Mouse (Mus musculus) spleen, postnatal 10 days (tissue): Measurements from ENCODE around the gene Erich6.

ENCODE experiments used
- DNase-seq, 2 experiments: peaks; one replicate each; pipeline ENCODE4 v3.0.0; 2021 to 2022; ENCODE audit warnings: low spot score in 2 of 2

Erich6 gene

DNA sequence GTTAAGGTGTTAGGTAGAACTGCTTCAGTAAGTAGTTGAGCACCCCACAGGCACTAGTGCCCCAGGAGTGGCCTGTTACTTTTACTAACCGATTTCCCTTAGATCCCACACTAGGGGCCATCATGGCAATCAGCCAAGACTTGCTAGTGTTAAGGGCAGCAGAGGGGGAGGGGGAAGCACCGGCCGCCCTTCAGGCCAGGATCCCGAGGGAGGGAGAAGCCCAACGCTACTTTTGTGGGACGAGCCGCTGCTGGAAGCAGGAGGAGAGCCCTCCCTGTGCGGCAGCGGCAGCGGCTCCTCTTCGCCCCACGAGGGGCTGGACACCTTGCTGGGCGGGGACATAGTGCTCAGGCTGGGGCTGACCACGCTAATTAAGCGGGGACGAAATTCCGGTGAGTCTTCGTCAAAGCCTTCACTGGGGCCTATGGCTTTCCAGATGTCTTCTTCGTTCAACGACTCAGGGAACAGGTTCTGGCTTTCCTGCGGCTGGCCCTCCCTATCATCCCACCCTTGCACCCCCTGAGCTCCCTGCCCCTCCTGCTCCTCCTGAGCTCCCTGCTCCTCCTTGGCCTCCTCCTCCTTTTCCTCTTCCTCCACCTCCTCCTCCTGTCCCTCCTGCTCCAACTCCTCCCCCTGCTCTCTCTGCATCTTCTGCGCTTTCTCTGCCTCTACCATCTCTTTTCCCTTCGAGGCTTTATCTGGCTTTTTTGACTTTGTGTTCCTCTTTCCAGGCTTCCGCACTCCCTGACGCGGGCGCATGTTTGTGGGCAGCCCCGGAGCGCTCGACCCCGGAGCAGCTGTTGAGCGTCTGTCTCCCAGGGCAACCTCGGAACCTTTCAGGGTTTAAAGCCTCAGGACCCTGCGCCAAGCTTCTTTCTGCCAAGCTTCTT is at the start of gene Erich6:
Erich6 (minus strand) TSS at position 802 of the 890 bp plus-strand sequence.
- peak; percentile 4 to 15 for DNase-seq

DNA sequence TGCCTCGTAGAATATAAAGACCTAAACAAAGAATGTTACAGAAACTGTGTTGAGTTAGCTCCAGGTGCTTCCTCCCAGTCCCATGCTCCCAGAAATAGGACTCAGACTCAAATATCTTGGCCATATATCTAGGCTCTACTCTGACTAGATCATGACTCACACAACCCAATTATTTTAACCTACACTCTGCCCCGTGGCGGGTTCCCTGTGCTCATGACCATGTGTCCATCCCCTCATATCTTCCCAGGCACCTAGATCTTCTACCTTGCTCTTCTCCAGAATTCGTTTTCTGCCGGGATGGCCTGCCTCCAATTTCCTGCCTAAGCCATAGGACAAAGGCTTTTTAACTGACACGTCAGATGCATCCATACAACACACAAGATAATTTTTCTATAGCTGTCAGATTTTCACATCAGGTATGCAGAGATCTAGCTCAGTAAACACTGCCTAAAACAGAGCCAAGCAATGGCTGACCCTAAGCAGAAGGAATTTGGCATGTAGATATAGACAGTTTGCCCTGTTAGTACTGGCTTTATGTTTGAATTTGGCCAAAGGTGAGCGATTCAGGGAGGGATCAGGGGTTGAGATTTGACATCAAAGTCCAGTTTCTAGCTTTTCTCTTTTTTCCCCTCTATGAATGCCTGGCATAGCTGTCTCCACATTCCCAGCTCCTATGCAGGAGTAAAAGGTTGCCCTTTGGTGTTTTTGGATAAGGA is 49.4 kb upstream of the Erich6 start:
- DNase-seq = no peak

- DNase-seq = no peak
Measured at GRCm38 (mm10) chr3:58685396-58685795, 48.4 kb upstream of the Erich6 start.

DNA sequence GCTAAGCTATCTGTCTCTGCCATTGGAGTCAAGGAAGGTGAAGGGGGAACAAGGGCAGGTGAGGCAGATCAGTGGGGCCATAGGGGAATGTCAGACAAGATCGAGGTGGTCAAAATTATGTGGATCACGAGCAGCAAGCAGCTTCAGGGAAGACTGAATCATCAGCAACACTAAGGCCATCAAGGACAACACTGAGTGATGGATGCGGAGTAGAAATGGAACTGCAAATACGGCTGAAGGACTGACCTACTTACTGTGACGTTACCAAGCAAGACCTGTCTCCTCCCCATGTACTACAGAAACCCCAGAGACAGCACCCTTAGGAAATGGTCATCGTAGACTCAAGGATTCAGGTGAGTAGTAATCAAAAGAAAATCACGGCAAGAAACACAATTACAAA is 46.3 kb upstream of the Erich6 start:
- no peak for DNase-seq

DNA sequence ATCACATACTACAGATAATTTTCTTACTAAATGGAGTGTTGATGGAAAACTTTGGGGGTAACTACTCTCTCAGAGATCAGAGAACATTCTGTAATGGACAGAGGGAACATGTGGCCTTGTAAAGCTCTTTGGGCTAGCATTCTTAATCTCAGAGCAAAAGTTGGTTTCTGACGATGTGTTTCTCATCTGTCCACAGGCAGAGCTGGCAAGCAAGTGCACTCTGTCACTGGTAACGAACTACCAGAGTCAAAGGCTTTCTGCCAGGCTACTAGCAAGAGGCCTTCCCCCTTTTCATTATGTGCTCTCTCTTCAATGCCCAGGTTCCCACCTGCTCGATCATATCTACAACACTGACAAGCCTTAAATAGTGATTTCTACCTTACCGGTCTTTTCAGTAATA is 45.3 kb upstream of the Erich6 start:
- no peak for DNase-seq

DNA sequence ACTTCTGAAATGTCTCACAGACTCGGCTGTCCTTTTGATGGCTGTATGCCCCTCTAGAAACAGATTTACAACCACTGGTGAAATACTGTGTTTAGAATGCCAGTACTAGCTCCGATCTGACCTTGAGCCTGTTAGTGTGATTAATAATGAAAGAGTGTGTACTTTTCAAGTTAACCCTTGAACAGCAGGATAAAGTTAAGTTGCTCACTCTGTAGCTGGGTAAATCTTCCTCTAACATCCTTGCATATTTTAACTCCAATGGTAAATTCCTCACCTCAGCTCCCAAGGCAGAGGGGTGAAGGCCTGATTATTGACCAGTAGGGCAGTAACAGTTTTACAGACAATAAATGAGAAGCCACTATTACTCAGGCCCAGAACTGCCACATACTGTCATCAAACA is 44.8 kb upstream of the Erich6 start:
- no peak for DNase-seq

DNA sequence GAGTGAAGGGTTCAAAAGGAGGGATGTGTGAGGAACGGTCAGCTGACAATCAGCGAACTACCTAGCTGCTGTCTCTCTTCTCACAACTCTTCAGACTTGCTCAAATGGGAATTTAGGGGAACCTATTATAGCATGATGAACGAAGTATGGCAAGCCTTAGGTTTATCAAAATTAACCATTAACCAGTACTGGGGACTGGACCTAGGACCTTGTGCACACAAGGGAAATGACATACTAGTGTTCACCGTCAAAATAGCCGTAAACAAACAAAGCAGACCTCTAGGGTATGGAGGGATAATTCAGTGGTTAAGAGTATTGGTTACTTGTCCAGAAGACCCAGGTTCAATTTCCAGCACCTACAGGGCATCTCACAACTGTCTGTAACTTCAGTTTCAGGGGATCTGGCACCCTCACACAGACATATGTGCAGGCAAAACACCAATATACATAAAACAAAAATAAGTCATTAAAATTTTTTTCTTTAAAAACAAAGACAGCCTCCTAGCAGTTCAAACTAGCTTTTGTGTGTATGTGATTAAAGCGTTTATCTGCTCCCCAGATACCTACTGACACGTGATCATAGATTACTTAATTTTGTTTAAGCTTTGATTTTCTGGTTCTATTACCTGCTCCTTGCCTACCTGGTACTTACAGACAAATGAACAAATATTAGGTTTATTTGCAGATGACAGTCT is 44.1 kb upstream of the Erich6 start:
- DNase-seq = no peak

GRCm38 (mm10) chr3:58679996-58680395 is 43.0 kb upstream of the Erich6 start:
- no peak for DNase-seq

- no peak for DNase-seq
Measured at GRCm38 (mm10) chr3:58678905-58679304, 41.9 kb upstream of the Erich6 start.

- no peak for DNase-seq
Measured at GRCm38 (mm10) chr3:58678384-58678783, 41.4 kb upstream of the Erich6 start.

- no peak for DNase-seq
Measured at GRCm38 (mm10) chr3:58677615-58678014, 40.6 kb upstream of the Erich6 start.

- no peak for DNase-seq
Measured at GRCm38 (mm10) chr3:58673295-58673694, 36.3 kb upstream of the Erich6 start.

- no peak for DNase-seq
Measured at GRCm38 (mm10) chr3:58672481-58673183, 35.6 kb upstream of the Erich6 start.

DNA sequence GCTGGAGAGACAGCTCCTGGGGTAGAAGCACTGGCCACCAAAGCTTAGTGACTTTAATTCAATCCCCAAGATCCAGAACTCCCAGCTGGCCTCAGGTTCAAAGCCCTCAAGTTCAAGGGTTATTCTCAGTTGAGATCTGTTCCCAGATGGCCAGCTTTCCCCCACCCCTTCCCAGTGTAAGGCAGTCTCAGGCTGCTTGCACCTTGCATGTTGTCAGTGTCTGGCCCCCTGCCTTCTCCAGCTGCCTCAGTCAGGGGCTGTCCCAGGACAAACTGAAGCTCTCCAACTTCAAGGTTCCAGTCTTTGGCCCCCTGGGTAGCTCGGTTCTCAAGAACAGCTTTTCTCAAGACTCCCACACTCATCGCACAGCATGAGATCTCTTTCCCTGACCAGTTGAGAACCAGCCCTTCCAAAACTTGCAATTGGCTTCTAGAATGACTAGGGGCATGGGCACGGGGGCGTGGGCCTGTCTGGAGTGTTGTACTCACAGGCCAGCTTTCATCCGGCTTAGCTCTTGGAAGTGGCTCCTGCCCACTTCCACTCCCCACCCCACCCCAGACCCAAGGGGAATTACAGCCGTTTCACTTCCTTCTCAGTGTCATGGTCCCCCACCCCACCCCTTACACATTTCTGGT is 34.7 kb upstream of the Erich6 start:
- DNase-seq = peak in 1 of 2 experiments; percentile 45

DNA sequence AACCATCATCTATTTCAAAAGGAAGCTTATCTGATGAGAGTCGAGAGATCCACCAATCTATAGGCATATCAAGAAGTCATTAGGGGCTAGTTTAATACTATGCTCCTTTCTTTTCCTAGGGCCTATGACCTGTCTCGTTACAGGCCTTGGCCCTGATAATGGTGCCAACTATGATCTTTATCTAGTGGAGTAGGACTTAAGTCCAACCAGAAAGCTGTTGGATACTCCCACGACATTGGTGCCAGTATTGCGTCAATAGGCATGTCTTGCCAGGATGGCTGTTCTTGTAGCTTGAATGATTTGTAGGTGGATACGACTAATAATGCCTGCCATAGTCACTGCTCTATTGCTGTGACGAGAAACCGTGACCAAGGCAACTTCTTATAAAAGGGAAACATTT is 27.0 kb upstream of the Erich6 start:
- no peak for DNase-seq

DNA sequence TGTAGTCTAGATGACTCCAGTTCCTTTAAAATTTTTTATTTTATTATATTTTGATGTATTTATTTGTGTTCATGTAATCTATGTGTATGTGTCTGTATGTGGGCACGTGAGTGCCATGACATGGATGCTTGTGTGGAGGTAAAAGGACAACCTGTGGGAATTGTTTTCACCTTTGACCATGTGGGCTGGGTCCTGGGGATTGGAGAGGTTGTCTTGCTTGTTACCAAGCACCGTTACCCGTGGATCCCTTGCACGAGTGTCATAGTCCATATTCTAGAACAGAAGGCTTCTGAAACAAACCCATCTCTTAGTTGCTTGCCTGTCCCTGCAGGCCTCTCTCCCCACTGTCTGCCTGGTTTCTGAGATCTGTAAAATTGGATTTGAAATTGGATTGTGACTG is 23.6 kb upstream of the Erich6 start:
- no peak for DNase-seq

DNA sequence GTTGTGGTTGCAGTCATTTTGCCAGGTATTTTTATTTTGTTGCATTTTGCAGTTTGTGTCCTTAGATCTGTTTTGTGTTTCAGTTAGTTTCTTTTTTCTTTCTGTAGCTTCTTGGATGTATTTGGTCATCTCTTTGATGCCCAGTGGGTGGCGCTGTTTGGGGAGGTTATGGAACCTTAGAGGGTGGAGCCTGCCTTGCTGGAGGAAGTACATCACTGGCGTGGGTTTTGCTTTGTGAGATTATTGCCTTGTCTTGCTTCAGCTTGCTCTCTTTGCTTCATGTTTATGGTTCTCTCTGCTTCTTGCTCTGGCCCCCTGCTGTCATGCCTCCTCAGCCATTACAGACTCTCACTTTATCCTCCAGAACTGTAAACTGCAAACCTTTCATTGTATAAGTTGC is 20.3 kb upstream of the Erich6 start:
- DNase-seq = peak; percentile 32 to 83

GRCm38 (mm10) chr3:58655362-58656130 is 18.5 kb upstream of the Erich6 start:
- DNase-seq = peak; percentile 23 to 73

- DNase-seq = peak in 1 of 2 experiments; percentile 54
Measured at GRCm38 (mm10) chr3:58653907-58654306, 16.9 kb upstream of the Erich6 start.

GRCm38 (mm10) chr3:58650328-58650727 is 13.3 kb upstream of the Erich6 start:
- no peak for DNase-seq
